8 mouse cellular contexts compared by ENCODE assay signal in genomic region chr3:116126508-116127190, GRCm38 (mm10). TPM values are rescaled to one million over a fixed set of nuclear protein-coding genes. Genes with fewer than 3 reads are reported as not detected.
A peak's percentile ranks its signal among the peaks of the same experiment; 100 is the strongest.
DNase-seq lines count a peak whose midpoint lies in the region; ATAC-seq lines count a peak whose summit lies in the region.

No protein-coding gene starts in this region.

- H3K4me3 ChIP-seq in megakaryocyte, embryonic 14.5 days (replicated peaks), result peak overlapping the region; percentile 20
- H3K4me3 ChIP-seq in forebrain, embryonic 14.5 days (ENCODE audit: low read depth, low read length), result peak overlapping the region; percentile 13
- peak overlapping the region; percentile 60 for H3K4me3 ChIP-seq in limb, embryonic 13.5 days
- peak overlapping the region; percentile 33; the same call in 1 of the 2 replicates for H3K4me3 ChIP-seq in stomach, embryonic 14.5 days (ENCODE audit: low read depth, low read length)

- peak overlapping the region; percentile 45; the same call in 1 of the 2 replicates for H3K9ac ChIP-seq in forebrain, embryonic 14.5 days (ENCODE audit: low read length)
- peak overlapping the region; percentile 55 for H3K9ac ChIP-seq in limb, embryonic 13.5 days
- no peak overlapping the region for H3K9ac ChIP-seq in stomach, embryonic 14.5 days (replicated peaks; ENCODE audit: low read depth, low read length)

- DNase-seq in forebrain, embryonic 14.5 days (ENCODE audit: low spot score), result no peak
- no peak for DNase-seq in gastrocnemius, adult 18-20 months (ENCODE audit: low spot score)
- DNase-seq in right cerebral cortex, postnatal 10 days (ENCODE audit: low spot score in 2 of 2), result no peak

- H3K4me1 ChIP-seq in megakaryocyte, embryonic 14.5 days, result peaks cover 10% of the 10 kb centered on the region; the same call in 1 of the 2 replicates
- peaks cover 4% of the 10 kb centered on the region; the same call in 1 of the 2 replicates for H3K4me1 ChIP-seq in forebrain, embryonic 14.5 days (ENCODE audit: control insufficient read depth, insufficient read depth, low read length)
- peaks cover 19% of the 10 kb centered on the region for H3K4me1 ChIP-seq in limb, embryonic 13.5 days
- H3K4me1 ChIP-seq in stomach, embryonic 14.5 days (ENCODE audit: control insufficient read depth, insufficient read depth, low read length), result 0 out of 2 replicates have a peak, but pooled peaks cover 3% of the 10 kb centered on the region

- peaks cover 4% of the 10 kb centered on the region for H3K27me3 ChIP-seq in megakaryocyte, embryonic 14.5 days (replicated peaks)
- H3K27me3 ChIP-seq in forebrain, embryonic 14.5 days (replicated peaks; ENCODE audit: control insufficient read depth, insufficient read depth, low read length), result no peaks in the 10 kb centered on the region
- no peaks in the 10 kb centered on the region for H3K27me3 ChIP-seq in limb, embryonic 13.5 days
- no peaks in the 10 kb centered on the region for H3K27me3 ChIP-seq in stomach, embryonic 14.5 days (ENCODE audit: control insufficient read depth, insufficient read depth, low read length)

- no peaks in the 10 kb centered on the region for H3K36me3 ChIP-seq in megakaryocyte, embryonic 14.5 days (replicated peaks; ENCODE audit: low read length)
- 0 out of 2 replicates have a peak, but pooled peaks cover 3% of the 10 kb centered on the region for H3K36me3 ChIP-seq in forebrain, embryonic 14.5 days (ENCODE audit: control insufficient read depth, insufficient read depth, low read length)
- H3K36me3 ChIP-seq in limb, embryonic 13.5 days, result peaks cover 23% of the 10 kb centered on the region
- no peaks in the 10 kb centered on the region for H3K36me3 ChIP-seq in stomach, embryonic 14.5 days (ENCODE audit: control insufficient read depth, insufficient read depth, low read length)

- H3K27ac ChIP-seq in forebrain, embryonic 14.5 days (ENCODE audit: low read depth, low read length), result no peak overlapping the region
- H3K27ac ChIP-seq in limb, embryonic 13.5 days, result peak overlapping the region; percentile 84
- H3K27ac ChIP-seq in stomach, embryonic 14.5 days (ENCODE audit: low read length), result no peak overlapping the region; the same call in 1 of the 2 replicates

- H3K9me3 ChIP-seq in megakaryocyte, embryonic 14.5 days, result no peaks in the 10 kb centered on the region
- H3K9me3 ChIP-seq in forebrain, embryonic 14.5 days (replicated peaks; ENCODE audit: control insufficient read depth, low read length), result no peaks in the 10 kb centered on the region
- no peaks in the 10 kb centered on the region for H3K9me3 ChIP-seq in limb, embryonic 13.5 days
- H3K9me3 ChIP-seq in stomach, embryonic 14.5 days (ENCODE audit: control insufficient read depth, low read depth, low read length), result no peaks in the 10 kb centered on the region

- H3K4me2 ChIP-seq in forebrain, embryonic 14.5 days (ENCODE audit: low read length), result peak overlapping the region; percentile 50
- peak overlapping the region; percentile 67 for H3K4me2 ChIP-seq in limb, embryonic 13.5 days (replicated peaks)
- peak overlapping the region; percentile 47 for H3K4me2 ChIP-seq in stomach, embryonic 14.5 days (replicated peaks; ENCODE audit: low read depth, low read length)

- ATAC-seq in megakaryocyte, adult 5-6 weeks (ENCODE audit: poor library complexity, severe bottlenecking), result no peak
- no peak for ATAC-seq in forebrain, embryonic 14.5 days
- peak; percentile 22; the same call in 1 of the 2 replicates for ATAC-seq in limb, embryonic 13.5 days (ENCODE audit: low FRiP score, low read depth)
- no peak for ATAC-seq in stomach, embryonic 14.5 days (ENCODE audit: insufficient number of reproducible peaks, insufficient read depth, low FRiP score, low read depth)
- ATAC-seq in megakaryocyte progenitor cell, adult 5-6 weeks (replicated peaks; ENCODE audit: poor library complexity), result no peak

- WGBS in forebrain, embryonic 14.5 days, result 40% methylated on average over 7 of the region's 7 CpGs
- 17% methylated on average over 7 of the region's 7 CpGs for WGBS in limb, embryonic 13.5 days
- 70% methylated on average over 7 of the region's 7 CpGs for WGBS in stomach, embryonic 14.5 days

RNA-seq across cellular contexts. Expression of gene Vcam1, which starts 2.8 kb away (rescaled TPM):
- polyA plus RNA-seq in megakaryocyte, embryonic 14.5 days (2012; ENCODE audit: insufficient read depth, low replicate concordance), result 0.04 and 0.66 TPM in 2 replicates
- 4.2 and 5.4 TPM in 2 replicates for total RNA-seq in megakaryocyte, adult 5-6 weeks (2015)
- 3.2 and 4.4 TPM in 2 replicates for total RNA-seq in megakaryocyte, adult 5-6 weeks (2017)
- polyA plus RNA-seq in forebrain, embryonic 14.5 days (2014; fragmentation: Nextera tagmentation; extraction: Ambion mirVana), result 33.1 and 35.6 TPM in 2 replicates
- 129 and 135 TPM in 2 replicates for polyA plus RNA-seq in limb, embryonic 13.5 days (2015; fragmentation: Nextera tagmentation; extraction: Ambion mirVana)
- polyA plus RNA-seq in stomach, embryonic 14.5 days (2014; fragmentation: Nextera tagmentation; extraction: Ambion mirVana), result 68.1 and 70.0 TPM in 2 replicates
- total RNA-seq in megakaryocyte progenitor cell, adult 5-6 weeks (2015), result 28.2 and 42.0 TPM in 2 replicates
- total RNA-seq in megakaryocyte progenitor cell, adult 5-6 weeks (2017), result 22.9 and 32.7 TPM in 2 replicates
- 1 to 10 TPM; 1.7 to 3.1 TPM for total RNA-seq in gastrocnemius, adult 18-20 months (2021)

Comparison
In these comparisons a context has a peak if more than half of its experiments do, and no peak if none do; other contexts are left out.
1. RNA of gene Vcam1, which starts 2.8 kb away (polyA plus RNA-seq): 129 to 135 TPM in limb, embryonic 13.5 days, 68.1 to 70.0 TPM in stomach, embryonic 14.5 days and 33.1 to 35.6 TPM in forebrain, embryonic 14.5 days; 0.04 to 0.66 TPM in megakaryocyte, embryonic 14.5 days; every median in the first group is over 10 times any median in the second.
2. Peak in every context shown above with its lines, with median percentiles within 50 percentile points of each other: H3K4me3 ChIP-seq and H3K4me2 ChIP-seq.